Mouse (Mus musculus) layer of hippocampus, adult 2 months (tissue): Measurements from ENCODE around the gene Pcsk2. TPM values are rescaled to one million over a fixed set of nuclear protein-coding genes. Genes with fewer than 3 reads are reported as not detected.
A peak's percentile ranks its signal among the peaks of the same experiment; 100 is the strongest.

Experiments used
- DNase-seq, 2 experiments: peaks; one replicate each; pipeline ENCODE4 v3.0.0; 2022; ENCODE audit warnings: low spot score in 2 of 2
- H3K27ac ChIP-seq: fragments of 200-600 bp; 2 replicates; pipeline ENCODE4 v1.8.1; 2022
- H3K4me3 ChIP-seq: fragments of 200-600 bp; 2 replicates; pipeline ENCODE4 v1.8.1; 2022; ENCODE audit warnings: mild to moderate bottlenecking
- CTCF ChIP-seq: fragments of 200-600 bp; conservative IDR thresholded peaks from 2 replicates; pipeline ENCODE4 v1.8.1; 2022; ENCODE audit warnings: antibody characterized with exemption, mild to moderate bottlenecking, moderate library complexity
- total RNA-seq, 2 experiments: library from RNA; stranded (reverse); gene quantifications; 2 replicates each; pipeline ENCODE4 v1.2.3; 2021

Gene Pcsk2
- total RNA-seq, 2 experiments from 2014 or later, result 168 to 172 TPM

DNA sequence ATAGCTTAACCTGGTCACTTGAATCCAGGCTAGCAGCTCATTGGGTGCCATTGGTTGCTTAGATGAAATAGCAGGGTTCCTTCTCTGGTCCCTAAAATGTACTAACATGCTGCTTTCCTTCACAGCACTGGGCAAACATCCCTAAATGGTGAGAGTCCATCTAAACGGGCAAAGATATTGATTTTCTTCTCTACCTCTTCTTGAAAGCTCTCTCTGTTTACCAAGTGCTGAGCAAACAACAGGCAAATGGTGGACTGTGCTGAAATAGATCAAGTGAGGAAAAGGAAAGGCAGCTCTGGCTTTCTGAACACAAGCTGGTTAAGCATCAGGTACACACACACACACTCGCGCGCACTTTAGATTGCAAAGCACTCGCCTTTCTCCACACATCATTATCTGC is 120.8 kb downstream of the Pcsk2 start:
- Histone ChIP-seq H3K4me3 (no peak overlapping the region), H3K27ac (no peak overlapping the region)
- DNase-seq, result no peak
- no peak for TF ChIP-seq CTCF

DNA sequence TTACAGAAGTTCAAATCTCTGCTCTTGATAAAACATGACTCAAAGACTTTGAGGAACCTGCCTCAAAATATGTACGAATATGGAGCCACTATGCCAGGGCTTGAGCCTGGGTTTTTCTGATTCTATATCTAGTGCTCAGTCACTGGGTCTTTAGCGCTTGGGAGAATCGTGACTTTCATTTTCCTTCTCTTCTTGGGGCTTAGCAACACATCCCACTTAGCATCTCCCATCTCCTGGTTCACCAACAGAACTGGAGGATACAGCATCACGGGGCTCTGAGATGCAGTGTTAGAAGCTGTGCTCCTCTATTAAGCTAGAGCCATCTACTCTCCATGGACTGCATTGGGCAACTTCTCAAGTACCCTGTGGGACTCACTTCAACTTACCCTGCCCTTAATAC is 131.9 kb downstream of the Pcsk2 start:
- H3K4me3 ChIP-seq, result no peak overlapping the region
- no peak overlapping the region for H3K27ac ChIP-seq
- no peak for DNase-seq
- no peak for TF ChIP-seq CTCF

- no peak overlapping the region for H3K4me3 ChIP-seq
- DNase-seq, result no peak
- no peak for TF ChIP-seq CTCF
- H3K27ac ChIP-seq, result no peak overlapping the region
Observed at GRCm38 (mm10) chr2:143679513-143679912, 133.6 kb downstream of the Pcsk2 start.

- Histone ChIP-seq H3K4me3 (no peak overlapping the region), H3K27ac (no peak overlapping the region)
- no peak for TF ChIP-seq CTCF
- DNase-seq, result no peak
Observed at GRCm38 (mm10) chr2:143681873-143682555, 136.1 kb downstream of the Pcsk2 start.

- Histone ChIP-seq H3K4me3 (no peak overlapping the region), H3K27ac (no peak overlapping the region)
- TF ChIP-seq CTCF, result no peak
- peak in 1 of 2 experiments; percentile 23 for DNase-seq
Observed at GRCm38 (mm10) chr2:143683513-143683912, 137.6 kb downstream of the Pcsk2 start.

- Histone ChIP-seq H3K27ac (no peak overlapping the region), H3K4me3 (no peak overlapping the region)
- TF ChIP-seq CTCF, result no peak
- no peak for DNase-seq
Observed at GRCm38 (mm10) chr2:143691244-143691643, 145.3 kb downstream of the Pcsk2 start.

GRCm38 (mm10) chr2:143696026-143696557 is 150.1 kb downstream of the Pcsk2 start:
- TF ChIP-seq CTCF, result no peak
- DNase-seq, result peak; percentile 19 to 48
- Histone ChIP-seq H3K4me3 (peak overlapping the region; percentile 17; the same call in 1 of the 2 replicates), H3K27ac (peak overlapping the region; percentile 86)

DNA sequence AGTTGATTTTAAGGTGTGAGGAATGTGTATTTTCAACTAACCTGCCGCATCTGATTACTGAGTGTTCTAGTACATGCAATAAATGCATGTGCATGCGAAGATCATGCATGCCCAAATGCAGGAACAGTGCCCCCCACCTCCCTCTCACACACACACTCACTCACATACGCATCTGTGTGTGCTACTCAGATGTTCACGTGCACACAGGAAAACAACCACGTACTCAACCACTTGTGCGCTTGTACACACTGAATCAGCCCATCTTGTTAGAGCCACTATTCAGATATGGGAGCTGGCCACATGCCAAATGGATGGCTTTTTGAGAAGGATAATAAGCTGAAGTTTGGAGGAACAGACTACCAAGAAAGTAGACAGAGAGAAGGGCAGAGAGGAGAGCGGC is 150.7 kb downstream of the Pcsk2 start:
- peak overlapping the region; percentile 86; the same call in 1 of the 2 replicates for H3K27ac ChIP-seq
- DNase-seq, result no peak
- no peak overlapping the region for H3K4me3 ChIP-seq
- TF ChIP-seq CTCF, result no peak

GRCm38 (mm10) chr2:143701141-143701540 is 155.2 kb downstream of the Pcsk2 start:
- TF ChIP-seq CTCF, result no peak
- peak; percentile 45 to 55 for DNase-seq
- Histone ChIP-seq H3K27ac (peak overlapping the region; percentile 59; the same call in 1 of the 2 replicates), H3K4me3 (no peak overlapping the region)

GRCm38 (mm10) chr2:143702931-143703344 is 157.0 kb downstream of the Pcsk2 start:
- no peak overlapping the region for H3K4me3 ChIP-seq
- DNase-seq, result no peak
- no peak for TF ChIP-seq CTCF
- no peak overlapping the region for H3K27ac ChIP-seq

DNA sequence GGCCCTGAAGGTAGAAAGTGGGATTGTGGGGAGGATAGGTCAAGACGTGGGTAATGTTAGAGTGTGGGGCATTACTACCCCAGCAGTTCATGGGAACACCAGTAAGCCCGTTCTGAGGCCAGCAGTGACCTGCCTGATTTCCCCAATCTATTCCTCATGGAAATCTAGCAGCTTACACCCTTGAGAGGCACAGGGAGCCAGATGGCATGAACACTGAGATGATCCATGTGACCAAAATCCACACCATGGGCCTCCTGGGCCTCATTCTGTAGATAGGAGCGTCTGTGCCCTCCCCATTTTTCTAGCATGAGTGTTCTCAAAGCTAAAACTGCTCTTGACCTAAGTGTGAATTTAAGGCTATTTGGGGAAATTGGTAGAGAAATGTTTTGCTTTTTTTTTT is 162.2 kb downstream of the Pcsk2 start:
- DNase-seq, result no peak
- Histone ChIP-seq H3K27ac (no peak overlapping the region), H3K4me3 (no peak overlapping the region)
- TF ChIP-seq CTCF, result no peak

- no peak for DNase-seq
- no peak overlapping the region for H3K27ac ChIP-seq
Observed at GRCm38 (mm10) chr2:143709249-143709648, 163.3 kb downstream of the Pcsk2 start.

DNA sequence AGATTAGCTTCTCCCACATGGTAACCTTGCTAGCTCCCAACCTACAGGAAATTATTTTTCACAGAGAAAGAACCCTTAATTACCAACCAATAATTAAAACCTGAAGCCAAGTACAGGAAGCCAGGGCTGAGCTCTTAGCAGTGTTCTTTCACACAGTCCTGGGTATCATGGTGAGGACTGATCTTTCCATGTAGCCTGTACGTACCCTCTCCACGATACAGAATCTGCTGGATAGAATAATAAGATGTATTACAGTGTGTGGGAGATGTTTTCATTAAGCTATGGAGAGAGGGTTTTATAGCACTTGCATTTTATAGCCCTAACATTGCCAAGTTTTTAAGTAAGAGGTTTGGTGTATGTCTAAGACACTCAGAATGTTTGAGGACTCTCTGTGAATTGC is 164.0 kb downstream of the Pcsk2 start:
- H3K4me3 ChIP-seq, result no peak overlapping the region
- no peak overlapping the region for H3K27ac ChIP-seq
- TF ChIP-seq CTCF, result no peak
- no peak for DNase-seq

More at GRCm38 (mm10) chr2:143709249-143709648, 163.3 kb downstream of the Pcsk2 start:
- H3K4me3 ChIP-seq, result no peak overlapping the region
- peak; percentile 66 for TF ChIP-seq CTCF

GRCm38 (mm10) chr2:143711886-143712285 is 165.9 kb downstream of the Pcsk2 start:
- peak in 1 of 2 experiments; percentile 10 for DNase-seq
- H3K27ac ChIP-seq, result peak overlapping the region; percentile 53; the same call in 1 of the 2 replicates
- H3K4me3 ChIP-seq, result no peak overlapping the region
- TF ChIP-seq CTCF, result no peak
